Mouse (Mus musculus): ENCODE measurements around the gene Plac9a.

DNA sequence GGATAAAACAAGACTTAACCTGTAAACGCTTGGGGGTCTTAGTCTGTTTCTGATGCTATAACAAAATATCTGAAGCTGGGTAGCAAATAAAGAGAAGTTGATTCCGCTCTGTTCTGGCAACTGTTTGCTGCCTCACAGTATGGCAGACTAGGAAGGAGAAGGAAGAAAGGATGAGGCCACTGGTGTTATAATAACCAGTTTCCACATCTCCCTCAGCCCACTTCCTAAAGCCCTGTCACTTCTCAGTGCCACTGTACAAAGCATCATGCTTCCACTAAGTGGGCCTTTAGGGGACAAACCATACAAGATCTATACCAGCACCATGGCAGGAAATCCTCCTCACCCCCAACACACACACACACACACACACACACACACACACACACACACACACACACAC, 52.5 kb downstream of the Plac9a start:
- TF ChIP-seq POLR2A (IDR thresholded peaks at IDR 0.05; ENCODE audit: low read depth, low read length) = no peak
- TF ChIP-seq CTCF (IDR thresholded peaks at IDR 0.05; ENCODE audit: borderline replicate concordance, insufficient read depth, low read length) = no peak

All from embryonic fibroblast, embryonic 13.5 days (primary cell).